Mouse (Mus musculus) kidney, adult 11 months (tissue): ENCODE measurements around the gene Astn2.
A peak's percentile ranks its signal among the peaks of the same experiment; 100 is the strongest.

Experiments used
- DNase-seq: peaks from one replicate; pipeline ENCODE4 v3.0.0; 2022

Astn2 gene

GRCm38 (mm10) chr4:65654723-65655122 lies 749.7 kb downstream of the Astn2 start:
- peak; percentile 33 for DNase-seq

GRCm38 (mm10) chr4:65642611-65643010 lies 761.8 kb downstream of the Astn2 start:
- no peak for DNase-seq

- DNase-seq = no peak
These were observed 766.2 kb downstream of the Astn2 start for GRCm38 (mm10) chr4:65638231-65638630.

GRCm38 (mm10) chr4:65620125-65620524 lies 784.3 kb downstream of the Astn2 start:
- DNase-seq = no peak

GRCm38 (mm10) chr4:65613135-65613534 lies 791.3 kb downstream of the Astn2 start:
- DNase-seq = no peak

- DNase-seq = no peak
These were observed 793.5 kb downstream of the Astn2 start for GRCm38 (mm10) chr4:65610896-65611295.

- no peak for DNase-seq
These were observed 794.1 kb downstream of the Astn2 start for GRCm38 (mm10) chr4:65610329-65610728.

GRCm38 (mm10) chr4:65608112-65608511 lies 796.3 kb downstream of the Astn2 start:
- no peak for DNase-seq

GRCm38 (mm10) chr4:65607184-65607631 lies 797.2 kb downstream of the Astn2 start:
- no peak for DNase-seq

- no peak for DNase-seq
These were observed 799.2 kb downstream of the Astn2 start for GRCm38 (mm10) chr4:65605151-65605702.

- peak; percentile 97 for DNase-seq
These were observed 799.8 kb downstream of the Astn2 start, which contains the start of gene Trim32 for GRCm38 (mm10) chr4:65604504-65605150. TSS of gene Trim32 (plus strand) at chr4:65604986.

- no peak for DNase-seq
These were observed 809.6 kb downstream of the Astn2 start for GRCm38 (mm10) chr4:65594601-65595369.

- no peak for DNase-seq
These were observed 814.6 kb downstream of the Astn2 start for GRCm38 (mm10) chr4:65589780-65590179.

GRCm38 (mm10) chr4:65586947-65587346 lies 817.5 kb downstream of the Astn2 start:
- DNase-seq = no peak

GRCm38 (mm10) chr4:65580254-65580653 lies 824.2 kb downstream of the Astn2 start:
- no peak for DNase-seq

- no peak for DNase-seq
These were observed 838.9 kb downstream of the Astn2 start for GRCm38 (mm10) chr4:65565493-65565892.

- no peak for DNase-seq
These were observed 855.9 kb downstream of the Astn2 start for GRCm38 (mm10) chr4:65548561-65548960.

GRCm38 (mm10) chr4:65545582-65545981 lies 858.8 kb downstream of the Astn2 start:
- DNase-seq = no peak

- DNase-seq = no peak
These were observed 872.2 kb downstream of the Astn2 start for GRCm38 (mm10) chr4:65532071-65532736.

- no peak for DNase-seq
These were observed 872.8 kb downstream of the Astn2 start for GRCm38 (mm10) chr4:65531621-65532020.

GRCm38 (mm10) chr4:65530901-65531300 lies 873.5 kb downstream of the Astn2 start:
- DNase-seq = no peak

GRCm38 (mm10) chr4:65508101-65508500 lies 896.3 kb downstream of the Astn2 start:
- no peak for DNase-seq

GRCm38 (mm10) chr4:65506870-65507269 lies 897.5 kb downstream of the Astn2 start:
- no peak for DNase-seq
